Mouse (Mus musculus): ENCODE data around the gene Apoc3. TPM values are rescaled to one million over a fixed set of nuclear protein-coding genes. Genes with fewer than 3 reads are reported as not detected.
A peak's percentile ranks its signal among the peaks of the same experiment; 100 is the strongest.

The Apoc3 gene
- polyA plus RNA-seq, 1 experiment from 2014 or later: not detected

GRCm38 (mm10) chr9:46227064-46227614 is 8.3 kb downstream of the Apoc3 start:
- Histone ChIP-seq H3K9me3 (replicated peaks) (no peaks in the 10 kb centered on the region), H3K4me3 (no peak overlapping the region), H3K4me1 (peaks cover 15% of the 10 kb centered on the region), H3K36me3 (peaks cover 20% of the 10 kb centered on the region), H3K27ac (replicated peaks) (no peak overlapping the region), H3K27me3 (ENCODE audit: low read depth, poor library complexity, severe bottlenecking) (peaks cover 27% of the 10 kb centered on the region)
- no peak for DNase-seq (ENCODE audit: low spot score)
- 86% methylated on average over 3 of the region's 3 CpGs for WGBS

- Histone ChIP-seq H3K4me3 (no peak overlapping the region), H3K9me3 (replicated peaks) (no peaks in the 10 kb centered on the region), H3K27ac (replicated peaks) (no peak overlapping the region), H3K27me3 (ENCODE audit: low read depth, poor library complexity, severe bottlenecking) (0 out of 2 replicates have a peak, but pooled peaks cover 7% of the 10 kb centered on the region), H3K36me3 (peaks cover 41% of the 10 kb centered on the region), H3K4me1 (peaks cover 7% of the 10 kb centered on the region)
- DNase-seq (ENCODE audit: low spot score): no peak
- WGBS: 66% methylated on average over 5 of the region's 5 CpGs
These were observed 10.3 kb downstream of the Apoc3 start for GRCm38 (mm10) chr9:46224945-46225660.

- no peak for DNase-seq (ENCODE audit: low spot score)
- Histone ChIP-seq H3K4me1 (no peaks in the 10 kb centered on the region), H3K4me3 (no peak overlapping the region), H3K36me3 (peaks cover 51% of the 10 kb centered on the region), H3K27me3 (ENCODE audit: low read depth, poor library complexity, severe bottlenecking) (0 out of 2 replicates have a peak, but pooled peaks cover 5% of the 10 kb centered on the region), H3K27ac (replicated peaks) (no peak overlapping the region), H3K9me3 (replicated peaks) (no peaks in the 10 kb centered on the region)
- 91% methylated on average over 3 of the region's 3 CpGs for WGBS
These were observed 11.3 kb downstream of the Apoc3 start for GRCm38 (mm10) chr9:46224101-46224500.

- H3K4me3 ChIP-seq: no peak overlapping the region
- H3K4me1 ChIP-seq: no peaks in the 10 kb centered on the region
- no peaks in the 10 kb centered on the region for H3K9me3 ChIP-seq (replicated peaks)
- H3K27me3 ChIP-seq (ENCODE audit: low read depth, poor library complexity, severe bottlenecking): no peaks in the 10 kb centered on the region
- 92% methylated on average over 6 of the region's 6 CpGs for WGBS
- DNase-seq (ENCODE audit: low spot score): no peak
- H3K27ac ChIP-seq (replicated peaks): no peak overlapping the region
- peaks cover 55% of the 10 kb centered on the region for H3K36me3 ChIP-seq
These were observed 12.3 kb downstream of the Apoc3 start for GRCm38 (mm10) chr9:46223090-46223489.

GRCm38 (mm10) chr9:46218176-46218575 is 17.3 kb downstream of the Apoc3 start:
- Histone ChIP-seq H3K4me1 (peaks cover 20% of the 10 kb centered on the region), H3K9me3 (replicated peaks) (no peaks in the 10 kb centered on the region), H3K27ac (replicated peaks) (no peak overlapping the region), H3K4me3 (no peak overlapping the region), H3K36me3 (peaks cover 65% of the 10 kb centered on the region), H3K27me3 (ENCODE audit: low read depth, poor library complexity, severe bottlenecking) (no peaks in the 10 kb centered on the region)
- 83% methylated on average over 9 of the region's 9 CpGs for WGBS
- DNase-seq (ENCODE audit: low spot score): no peak

GRCm38 (mm10) chr9:46216744-46217470 is 18.5 kb downstream of the Apoc3 start:
- Histone ChIP-seq H3K4me3 (no peak overlapping the region), H3K27me3 (ENCODE audit: low read depth, poor library complexity, severe bottlenecking) (no peaks in the 10 kb centered on the region), H3K27ac (replicated peaks) (no peak overlapping the region), H3K36me3 (peaks cover 65% of the 10 kb centered on the region), H3K9me3 (replicated peaks) (no peaks in the 10 kb centered on the region), H3K4me1 (peaks cover 20% of the 10 kb centered on the region)
- 92% methylated on average over 13 of the region's 13 CpGs for WGBS
- no peak for DNase-seq (ENCODE audit: low spot score)

GRCm38 (mm10) chr9:46215338-46216322 is 19.8 kb downstream of the Apoc3 start:
- DNase-seq (ENCODE audit: low spot score): no peak
- WGBS: 85% methylated on average over 11 of the region's 11 CpGs
- Histone ChIP-seq H3K9me3 (replicated peaks) (no peaks in the 10 kb centered on the region), H3K27ac (replicated peaks) (0 out of 2 replicates have a peak overlapping the region, but pooled peaks have one; percentile 17), H3K27me3 (ENCODE audit: low read depth, poor library complexity, severe bottlenecking) (no peaks in the 10 kb centered on the region), H3K36me3 (peaks cover 64% of the 10 kb centered on the region), H3K4me3 (no peak overlapping the region), H3K4me1 (peaks cover 20% of the 10 kb centered on the region)

- Histone ChIP-seq H3K27ac (replicated peaks) (no peak overlapping the region), H3K4me3 (no peak overlapping the region), H3K27me3 (ENCODE audit: low read depth, poor library complexity, severe bottlenecking) (no peaks in the 10 kb centered on the region), H3K36me3 (peaks cover 64% of the 10 kb centered on the region), H3K9me3 (replicated peaks) (no peaks in the 10 kb centered on the region), H3K4me1 (peaks cover 20% of the 10 kb centered on the region)
- DNase-seq (ENCODE audit: low spot score): no peak
- WGBS: 94% methylated on average over 10 of the region's 10 CpGs
These were observed 20.5 kb downstream of the Apoc3 start for GRCm38 (mm10) chr9:46214946-46215337.

GRCm38 (mm10) chr9:46214276-46214675 is 21.2 kb downstream of the Apoc3 start:
- no peak for DNase-seq (ENCODE audit: low spot score)
- 91% methylated on average over 4 of the region's 4 CpGs for WGBS
- no peak overlapping the region for H3K4me3 ChIP-seq
- H3K9me3 ChIP-seq (replicated peaks): no peaks in the 10 kb centered on the region
- peaks cover 64% of the 10 kb centered on the region for H3K36me3 ChIP-seq
- H3K27ac ChIP-seq (replicated peaks): no peak overlapping the region
- no peaks in the 10 kb centered on the region for H3K27me3 ChIP-seq (ENCODE audit: low read depth, poor library complexity, severe bottlenecking)
- peaks cover 20% of the 10 kb centered on the region for H3K4me1 ChIP-seq

GRCm38 (mm10) chr9:46210473-46210872 is 25.0 kb downstream of the Apoc3 start:
- peaks cover 92% of the 10 kb centered on the region for H3K36me3 ChIP-seq
- H3K4me3 ChIP-seq: no peak overlapping the region
- 94% methylated on average over 12 of the region's 12 CpGs for WGBS
- DNase-seq (ENCODE audit: low spot score): no peak
- no peaks in the 10 kb centered on the region for H3K9me3 ChIP-seq (replicated peaks)
- 0 out of 2 replicates have a peak, but pooled peaks cover 6% of the 10 kb centered on the region for H3K4me1 ChIP-seq
- no peak overlapping the region for H3K27ac ChIP-seq (replicated peaks)
- H3K27me3 ChIP-seq (ENCODE audit: low read depth, poor library complexity, severe bottlenecking): no peaks in the 10 kb centered on the region

GRCm38 (mm10) chr9:46208401-46208974 is 26.9 kb downstream of the Apoc3 start:
- Histone ChIP-seq H3K27ac (replicated peaks) (no peak overlapping the region), H3K4me1 (no peaks in the 10 kb centered on the region), H3K9me3 (replicated peaks) (no peaks in the 10 kb centered on the region), H3K36me3 (peaks cover 96% of the 10 kb centered on the region), H3K4me3 (no peak overlapping the region), H3K27me3 (ENCODE audit: low read depth, poor library complexity, severe bottlenecking) (no peaks in the 10 kb centered on the region)
- 90% methylated on average over 13 of the region's 13 CpGs for WGBS
- no peak for DNase-seq (ENCODE audit: low spot score)

- Histone ChIP-seq H3K36me3 (peaks cover 95% of the 10 kb centered on the region), H3K27me3 (ENCODE audit: low read depth, poor library complexity, severe bottlenecking) (no peaks in the 10 kb centered on the region), H3K27ac (replicated peaks) (no peak overlapping the region), H3K9me3 (replicated peaks) (no peaks in the 10 kb centered on the region), H3K4me1 (no peaks in the 10 kb centered on the region), H3K4me3 (no peak overlapping the region)
- WGBS: 88% methylated on average over 6 of the region's 6 CpGs
- no peak for DNase-seq (ENCODE audit: low spot score)
These were observed 28.0 kb downstream of the Apoc3 start for GRCm38 (mm10) chr9:46207501-46207869.
